ENCODE assay signal across 9 mouse cellular contexts in the genomic region with DNA sequence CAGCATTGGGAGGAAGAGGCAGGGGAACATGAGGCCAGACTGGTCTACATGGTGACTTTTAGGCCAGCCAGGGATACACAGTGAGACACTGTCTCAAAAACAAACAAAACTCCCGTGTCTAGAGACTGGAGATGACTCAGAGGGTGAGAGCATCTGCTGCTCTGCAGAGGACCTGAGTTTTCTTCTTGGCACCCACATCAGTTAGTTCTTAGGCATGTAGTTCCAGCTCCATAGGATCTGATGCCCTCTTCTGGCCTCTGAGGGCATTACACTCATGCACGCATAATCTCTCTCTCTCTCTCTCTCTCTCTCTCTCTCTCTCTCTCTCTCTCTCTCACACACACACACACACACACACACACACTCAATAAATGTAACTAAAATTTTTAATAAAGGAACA. TPM values are rescaled to one million over a fixed set of nuclear protein-coding genes. Genes with fewer than 3 reads are reported as not detected.
A peak's percentile ranks its signal among the peaks of the same experiment; 100 is the strongest.
DNase-seq lines count a peak whose midpoint lies in the region; ATAC-seq and TF ChIP-seq lines count a peak whose summit lies in the region.
"Had no signal": no experiment of that assay in that cellular context is flagged by ENCODE, and none has a peak within 500 bp of the region (broad histone marks: within the 10 kb centered on the region; RNA-seq: fewer than 3 reads in every experiment).

No protein-coding gene starts in this region.

- peak; percentile 68 for TF ChIP-seq CTCF in liver, postnatal 0 days (IDR thresholded peaks at IDR 0.05; ENCODE audit: low read depth)

- TF ChIP-seq EP300 in liver, postnatal 0 days (IDR thresholded peaks at IDR 0.05; ENCODE audit: low read depth), result no peak

- 54% methylated on average over 2 of the region's 2 CpGs for WGBS in liver, embryonic 11.5 days
- 63% methylated on average over 2 of the region's 2 CpGs for WGBS in liver, postnatal 0 days (ENCODE audit: insufficient replicate concordance)
- 81% methylated on average over 2 of the region's 2 CpGs for WGBS in heart, embryonic 11.5 days (ENCODE audit: insufficient replicate concordance)

- H3K4me2 ChIP-seq in liver, embryonic 11.5 days, result no peak overlapping the region
- no peak overlapping the region for H3K4me2 ChIP-seq in liver, postnatal 0 days (ENCODE audit: low read depth, low read length)
- no peak overlapping the region for H3K4me2 ChIP-seq in heart, embryonic 11.5 days
- H3K4me2 ChIP-seq: neural tube, embryonic 12.5 days had no signal

- peak; percentile 27 for DNase-seq in embryo, embryonic 10 days (ENCODE audit: low spot score)
- no peak for DNase-seq in embryo, embryonic 9.5 days (ENCODE audit: extremely low spot score)
- DNase-seq in liver (peak; percentile 23), ES-CJ7 (ENCODE audit: low read depth, low spot score) (peak; percentile 65)
- DNase-seq in liver, embryonic 11.5 days (ENCODE audit: low spot score), result no peak
- DNase-seq in liver, postnatal 0 days, result peak; percentile 40
- no peak for DNase-seq in right cerebral cortex, postnatal 36 days (ENCODE audit: low spot score in 2 of 2)

- no peak overlapping the region for H3K9ac ChIP-seq in liver, embryonic 11.5 days (ENCODE audit: low read depth, low read length)
- no peak overlapping the region for H3K9ac ChIP-seq in liver, postnatal 0 days (replicated peaks)
- H3K9ac ChIP-seq in heart, embryonic 11.5 days (ENCODE audit: low read depth, low read length), result no peak overlapping the region
- H3K9ac ChIP-seq: neural tube, embryonic 12.5 days had no signal

- ATAC-seq in liver, embryonic 11.5 days (replicated peaks; ENCODE audit: low FRiP score), result no peak
- no peak for ATAC-seq in liver, postnatal 0 days
- no peak for ATAC-seq in heart, embryonic 11.5 days (replicated peaks; ENCODE audit: insufficient number of reproducible peaks, low FRiP score, low TSS enrichment)

- H3K27me3 ChIP-seq in liver, embryonic 11.5 days (replicated peaks; ENCODE audit: control insufficient read depth, insufficient read depth, low read length), result no peaks in the 10 kb centered on the region
- no peaks in the 10 kb centered on the region for H3K27me3 ChIP-seq in liver, postnatal 0 days (ENCODE audit: insufficient read depth, low read length)
- no peaks in the 10 kb centered on the region for H3K27me3 ChIP-seq in heart, embryonic 11.5 days (ENCODE audit: control insufficient read depth, insufficient read depth, low read length)
- H3K27me3 ChIP-seq: neural tube, embryonic 12.5 days had no signal

- peaks cover 12% of the 10 kb centered on the region for H3K4me1 ChIP-seq in liver, embryonic 11.5 days (replicated peaks; ENCODE audit: control insufficient read depth, insufficient read depth, low read length)
- H3K4me1 ChIP-seq in liver, postnatal 0 days (ENCODE audit: insufficient read depth), result peaks cover under 1% of the 10 kb centered on the region
- no peaks in the 10 kb centered on the region for H3K4me1 ChIP-seq in heart, embryonic 11.5 days (ENCODE audit: control insufficient read depth, insufficient read depth, low read length)
- H3K4me1 ChIP-seq: neural tube, embryonic 12.5 days had no signal

- no peak overlapping the region for H3K4me3 ChIP-seq in liver, embryonic 11.5 days (ENCODE audit: low read depth, low read length)
- H3K4me3 ChIP-seq in liver, postnatal 0 days (ENCODE audit: low read depth, low read length), result no peak overlapping the region
- H3K4me3 ChIP-seq in heart, embryonic 11.5 days (ENCODE audit: low read depth, low read length), result no peak overlapping the region
- H3K4me3 ChIP-seq: neural tube, embryonic 12.5 days had no signal

- no peaks in the 10 kb centered on the region for H3K36me3 ChIP-seq in liver, embryonic 11.5 days (ENCODE audit: control insufficient read depth, insufficient read depth, low read length)
- no peaks in the 10 kb centered on the region for H3K36me3 ChIP-seq in liver, postnatal 0 days (replicated peaks; ENCODE audit: insufficient read depth, low read length)
- H3K36me3 ChIP-seq in heart, embryonic 11.5 days (ENCODE audit: control insufficient read depth, insufficient read depth, low read length), result no peaks in the 10 kb centered on the region
- H3K36me3 ChIP-seq: neural tube, embryonic 12.5 days had no signal

- no peaks in the 10 kb centered on the region for H3K9me3 ChIP-seq in liver, embryonic 11.5 days (ENCODE audit: control insufficient read depth, low read length)
- H3K9me3 ChIP-seq in liver, postnatal 0 days (ENCODE audit: low read length), result no peaks in the 10 kb centered on the region
- no peaks in the 10 kb centered on the region for H3K9me3 ChIP-seq in heart, embryonic 11.5 days (replicated peaks; ENCODE audit: control insufficient read depth, low read length)
- H3K9me3 ChIP-seq: neural tube, embryonic 12.5 days had no signal

- H3K27ac ChIP-seq in liver, embryonic 11.5 days (ENCODE audit: low read depth, low read length), result no peak overlapping the region
- no peak overlapping the region for H3K27ac ChIP-seq in liver, postnatal 0 days (ENCODE audit: low read depth)
- no peak overlapping the region for H3K27ac ChIP-seq in heart, embryonic 11.5 days (ENCODE audit: low read depth, low read length)
- H3K27ac ChIP-seq: neural tube, embryonic 12.5 days had no signal

RNA-seq across cellular contexts. Expression of a gene that starts 7.6 kb away (rescaled TPM):
- polyA plus RNA-seq in liver, embryonic 11.5 days (2014; fragmentation: Nextera tagmentation; extraction: Ambion mirVana), result not detected in 2 replicates
- polyA plus RNA-seq in liver, postnatal 0 days (2015; fragmentation: Nextera tagmentation; extraction: Ambion mirVana), result not detected in 2 replicates
- polyA plus RNA-seq in heart, embryonic 11.5 days (2014; fragmentation: Nextera tagmentation; extraction: Ambion mirVana), result not detected in 2 replicates
- polyA plus RNA-seq: neural tube, embryonic 12.5 days had no signal

RNA-seq across cellular contexts. Expression of a gene that starts 26.2 kb away (rescaled TPM):
- polyA plus RNA-seq in liver, embryonic 11.5 days (2014; fragmentation: Nextera tagmentation; extraction: Ambion mirVana), result 0.51 TPM in 1 of 2 replicates, not detected in the other
- 0.11 and 0.18 TPM in 2 replicates for polyA plus RNA-seq in liver, postnatal 0 days (2015; fragmentation: Nextera tagmentation; extraction: Ambion mirVana)
- 0.17 TPM in 1 of 2 replicates, not detected in the other for polyA plus RNA-seq in heart, embryonic 11.5 days (2014; fragmentation: Nextera tagmentation; extraction: Ambion mirVana)

RNA-seq across cellular contexts. Expression of a gene that starts 54.1 kb away (rescaled TPM):
- 0.21 and 0.43 TPM in 2 replicates for polyA plus RNA-seq in liver, embryonic 11.5 days (2014; fragmentation: Nextera tagmentation; extraction: Ambion mirVana)
- 0.20 and 0.31 TPM in 2 replicates for polyA plus RNA-seq in liver, postnatal 0 days (2015; fragmentation: Nextera tagmentation; extraction: Ambion mirVana)
- polyA plus RNA-seq in heart, embryonic 11.5 days (2014; fragmentation: Nextera tagmentation; extraction: Ambion mirVana), result 0.20 TPM in 1 of 2 replicates, not detected in the other

Comparison
In these comparisons a context has a peak if more than half of its experiments do, and no peak if none do; other contexts are left out.
1. DNase-seq: peak in embryo, embryonic 10 days (single experiment), liver (single experiment), ES-CJ7 (single experiment) and liver, postnatal 0 days (single experiment); none in embryo, embryonic 9.5 days (single experiment), liver, embryonic 11.5 days (single experiment) and right cerebral cortex, postnatal 36 days (0 of 2).